Mouse (Mus musculus) adrenal gland, postnatal 14 days (tissue): ENCODE data around the gene Tex101. TPM values are rescaled to one million over a fixed set of nuclear protein-coding genes. Genes with fewer than 3 reads are reported as not detected.
A peak's percentile ranks its signal among the peaks of the same experiment; 100 is the strongest.
"Not testable (repeated sequence)": the region's sequence is repeated elsewhere in the genome, so short reads cannot be mapped to it uniquely, and the experiment has no call there.

Source experiments
- DNase-seq: peaks from one replicate; pipeline ENCODE4 v3.0.0; 2021; ENCODE audit warnings: mixed read lengths
- long read RNA-seq, 2 experiments: library from polyadenylated mRNA; stranded (forward); transcript quantifications; one replicate each; pipeline ENCODE4 v2.0.0; 2021
- total RNA-seq: library from RNA; stranded (reverse); gene quantifications from 2 replicates; pipeline ENCODE4 v1.2.3, GENCODE M21; 2021

Tex101 gene
- not detected in 2 replicates for total RNA-seq
- long read RNA-seq, experiment 1: 0 reads
- long read RNA-seq, experiment 2: 0 reads

- DNase-seq: no peak
These were observed at the start of gene Tex101 for GRCm38 (mm10) chr7:24676575-24676974. Gene Tex101 (minus strand): TSS chr7:24676675.

DNA sequence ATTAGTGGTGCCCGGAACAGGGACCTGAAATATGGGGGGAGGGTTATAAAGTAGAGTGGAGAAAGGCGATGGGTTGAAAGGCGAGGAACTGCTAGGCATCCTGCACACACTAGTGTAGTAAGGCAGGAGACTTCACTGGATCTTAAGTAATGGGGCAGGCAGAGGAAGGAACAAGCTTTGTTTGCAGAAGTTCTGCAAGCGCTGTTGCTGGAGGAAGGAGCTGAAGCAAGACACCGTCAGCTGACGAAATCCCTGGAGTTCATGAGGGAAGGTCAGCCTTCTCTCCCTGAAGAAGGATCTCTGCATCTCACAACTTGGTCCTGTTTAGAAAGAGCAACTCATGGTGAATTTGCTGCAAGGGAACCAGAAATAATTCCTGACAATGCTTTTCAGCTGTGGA is 38.6 kb upstream of the Tex101 start:
- DNase-seq: no peak

DNA sequence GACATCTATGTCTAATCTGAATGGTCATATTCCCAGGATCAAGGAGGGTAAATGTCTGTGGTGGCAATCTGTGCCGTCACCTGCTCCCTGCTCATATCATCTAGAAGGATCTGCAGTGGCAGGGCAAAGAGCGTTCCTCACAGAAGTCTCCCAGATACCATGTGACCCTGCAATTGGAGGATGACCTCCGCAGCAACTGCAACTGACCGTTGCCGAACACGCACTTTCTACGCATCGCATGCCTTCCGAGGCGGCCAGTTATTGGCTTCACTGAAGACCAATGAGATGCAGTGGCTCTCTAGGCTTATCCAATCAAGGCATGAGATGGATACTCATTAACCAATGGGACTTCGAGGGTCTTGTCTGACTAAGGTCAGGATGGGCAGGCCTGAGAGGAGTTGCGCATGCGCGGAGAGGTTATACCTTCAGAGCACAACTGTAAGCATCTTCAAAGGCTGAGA is 32.4 kb upstream of the Tex101 start, which contains the start of gene BC049730:
Gene BC049730, plus strand, starts transcription at position 411 of the 461 bp plus-strand sequence.
- DNase-seq: no peak

GRCm38 (mm10) chr7:24702841-24703240 is 26.4 kb upstream of the Tex101 start:
- not testable (repeated sequence) for DNase-seq

DNA sequence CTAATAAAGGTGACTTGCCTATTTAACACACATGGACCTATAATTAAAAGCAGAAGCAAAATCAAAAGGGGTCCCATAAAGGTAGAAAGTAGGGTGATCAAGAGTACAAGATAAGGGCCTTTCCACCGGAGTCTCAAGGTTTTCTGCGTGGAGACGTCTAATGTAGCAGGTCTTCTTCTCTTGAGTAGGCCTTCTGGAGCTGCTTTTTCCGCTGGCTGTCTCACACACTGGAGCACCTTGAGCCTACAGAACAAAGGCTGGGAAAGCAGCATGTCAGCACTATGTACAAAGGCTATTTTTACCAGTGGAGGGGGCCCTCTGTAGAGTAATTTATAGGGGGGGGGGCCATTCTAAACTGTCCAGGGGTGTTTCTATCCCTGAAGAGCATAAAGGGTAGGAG is 21.4 kb upstream of the Tex101 start:
- DNase-seq: not testable (repeated sequence)

GRCm38 (mm10) chr7:24692693-24693092 is 16.2 kb upstream of the Tex101 start:
- DNase-seq: not testable (repeated sequence)

DNA sequence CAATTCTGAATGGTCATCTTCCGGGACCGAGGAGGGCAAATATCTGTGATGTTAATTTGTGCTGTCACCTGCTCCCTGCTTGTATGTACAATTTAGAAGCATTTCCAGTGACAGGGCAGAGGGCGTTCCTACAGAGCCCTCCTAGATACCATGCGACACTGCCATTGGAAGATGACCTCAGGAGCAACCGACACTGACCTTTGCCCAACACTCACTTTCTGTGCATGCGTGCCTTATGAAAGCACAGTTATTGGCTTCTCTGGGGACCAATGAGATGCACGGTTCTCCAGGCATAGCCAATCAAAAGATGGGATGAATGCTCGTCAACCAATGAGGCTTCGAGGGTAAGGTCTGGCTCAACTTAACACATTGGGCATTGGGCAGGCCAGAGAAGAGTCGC is 11.0 kb upstream of the Tex101 start:
- DNase-seq: not testable (repeated sequence)

DNA sequence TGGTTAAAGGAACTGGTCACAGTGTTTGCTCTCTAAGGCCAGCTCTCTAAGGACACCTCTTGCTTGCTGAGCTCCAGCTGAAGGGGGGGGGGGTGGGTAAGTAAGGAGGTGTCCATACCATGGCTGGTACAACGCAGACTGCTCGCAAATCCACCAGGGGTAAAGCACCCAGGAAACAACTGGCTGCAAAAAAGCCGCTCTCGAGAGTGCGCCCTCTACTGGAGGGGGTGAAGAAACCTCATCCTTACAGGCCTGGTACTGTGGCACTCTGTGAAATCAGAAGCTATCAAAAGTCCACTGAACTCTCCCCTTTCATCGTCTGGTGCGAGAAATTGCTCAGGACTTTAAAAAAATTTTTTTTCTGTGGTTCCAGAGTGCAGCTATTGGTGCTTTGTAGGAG is 7.6 kb upstream of the Tex101 start:
- DNase-seq: peak; percentile 26

DNA sequence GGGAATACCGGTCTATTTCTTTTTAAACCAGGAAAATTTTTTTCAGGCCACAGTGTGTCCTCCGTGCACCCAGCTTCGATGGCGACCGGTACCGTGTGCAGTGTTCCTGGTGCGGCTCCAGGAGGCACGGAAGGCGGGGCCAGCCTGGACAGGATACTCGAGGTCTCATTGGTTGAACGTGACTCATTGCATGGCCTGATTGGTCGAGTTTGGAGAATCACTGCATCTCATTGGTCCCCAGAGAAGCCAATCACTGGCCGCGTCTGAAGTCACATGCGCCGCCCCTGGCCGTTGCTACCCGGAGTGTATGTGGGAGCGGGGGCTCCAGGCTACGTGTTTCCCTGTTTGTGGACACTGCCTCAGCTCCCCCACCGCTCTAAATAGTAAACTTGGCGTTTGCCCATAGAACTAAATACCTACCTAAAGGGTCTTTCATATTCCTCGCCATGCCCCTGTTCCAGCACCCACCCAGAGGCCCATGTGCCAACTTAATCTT is 4.5 kb downstream of the Tex101 start:
- DNase-seq: no peak

DNA sequence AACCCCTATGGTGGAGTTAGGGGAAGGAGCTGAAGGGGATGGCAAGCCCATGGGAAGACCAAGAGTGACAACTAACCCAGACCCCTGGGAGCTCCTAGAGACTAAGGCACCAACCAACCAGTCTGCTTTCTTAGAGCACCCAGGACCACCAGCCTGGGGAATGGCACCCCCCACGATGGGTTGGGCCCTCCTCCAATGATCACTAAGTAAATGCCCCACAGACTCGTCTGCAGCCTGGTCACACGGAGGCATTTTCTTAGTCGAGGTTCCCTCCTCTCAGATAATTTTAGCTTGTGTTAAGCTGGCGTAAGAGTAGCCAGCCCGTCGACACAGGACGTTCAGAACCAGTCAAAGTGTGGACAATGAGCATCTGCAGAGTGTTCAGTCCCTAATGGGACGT is 11.5 kb downstream of the Tex101 start:
- no peak for DNase-seq

DNA sequence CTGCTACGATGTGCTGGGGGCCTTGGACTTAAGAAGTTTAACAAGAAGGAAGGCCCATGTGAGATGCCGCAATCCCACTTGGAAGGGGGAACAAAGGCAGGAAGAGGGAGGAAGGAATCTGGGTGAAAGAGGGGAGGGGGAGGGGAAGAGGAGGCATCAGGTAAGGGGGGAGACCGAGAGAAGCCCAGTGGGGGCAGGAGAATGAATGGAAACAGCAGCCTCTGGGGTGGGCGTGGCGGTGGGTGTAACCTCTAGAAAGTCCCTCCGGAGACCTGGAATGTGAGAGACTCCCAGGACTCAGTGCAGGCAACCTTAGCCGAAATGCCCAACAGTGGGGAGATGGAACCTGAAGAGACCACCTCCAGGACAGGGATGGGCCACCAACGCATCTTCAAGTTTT is 12.2 kb downstream of the Tex101 start:
- no peak for DNase-seq

DNA sequence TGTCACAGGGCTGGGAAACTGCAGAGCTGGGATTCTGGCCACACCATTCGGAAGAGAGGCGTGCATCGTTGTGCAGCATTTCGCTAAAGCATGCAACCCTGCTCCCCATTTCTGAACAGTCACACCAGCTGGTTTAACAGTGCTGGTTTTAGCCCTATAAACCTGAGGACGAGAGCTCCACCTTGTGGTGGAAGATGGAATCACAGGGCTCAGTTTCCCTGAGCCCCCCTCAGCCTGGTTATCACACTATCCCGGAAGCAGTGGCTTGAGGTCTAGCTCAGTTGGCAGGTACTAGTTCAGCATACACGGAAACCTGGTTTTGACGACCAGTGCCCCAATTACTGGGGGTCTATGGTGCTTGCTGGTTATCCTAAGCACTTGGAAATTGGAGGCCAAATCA is 13.9 kb downstream of the Tex101 start:
- peak; percentile 64 for DNase-seq

DNA sequence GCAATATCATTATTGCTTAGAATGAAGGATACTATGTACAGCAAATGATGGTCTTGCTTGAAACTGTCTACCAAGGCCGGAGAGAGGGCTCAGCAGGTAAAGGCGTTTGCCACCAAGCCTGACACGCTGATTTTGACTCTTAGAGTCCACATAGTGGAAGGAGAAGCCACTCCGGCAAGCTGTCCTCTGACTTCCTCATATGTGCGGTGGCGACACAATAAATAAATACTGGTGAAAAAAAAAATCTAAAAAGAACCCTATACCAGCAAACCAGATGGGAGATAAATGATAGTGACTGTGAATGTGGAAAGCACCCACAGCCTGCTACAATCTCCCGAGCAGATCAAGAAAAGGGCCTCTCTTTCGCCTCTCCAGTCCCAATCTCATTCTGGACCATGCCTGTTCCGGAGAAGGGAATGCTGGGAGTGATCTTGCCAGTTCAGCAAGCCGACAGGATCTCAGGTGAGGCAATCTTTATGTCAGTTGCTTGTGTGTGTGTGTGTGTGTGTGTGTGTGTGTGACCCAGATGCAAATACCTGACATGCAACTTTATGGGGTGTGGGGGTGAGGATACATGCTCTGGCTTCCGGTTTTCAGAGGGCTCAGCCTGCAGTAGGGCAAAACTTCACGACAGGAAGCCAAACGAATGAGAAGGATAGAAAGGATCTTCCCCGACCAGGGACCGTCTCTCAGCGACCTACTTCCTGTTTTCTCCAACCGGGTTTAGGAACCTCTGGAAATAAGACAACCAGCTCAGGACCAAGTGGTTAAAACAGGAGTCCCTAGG is 15.2 kb downstream of the Tex101 start:
- DNase-seq: no peak

DNA sequence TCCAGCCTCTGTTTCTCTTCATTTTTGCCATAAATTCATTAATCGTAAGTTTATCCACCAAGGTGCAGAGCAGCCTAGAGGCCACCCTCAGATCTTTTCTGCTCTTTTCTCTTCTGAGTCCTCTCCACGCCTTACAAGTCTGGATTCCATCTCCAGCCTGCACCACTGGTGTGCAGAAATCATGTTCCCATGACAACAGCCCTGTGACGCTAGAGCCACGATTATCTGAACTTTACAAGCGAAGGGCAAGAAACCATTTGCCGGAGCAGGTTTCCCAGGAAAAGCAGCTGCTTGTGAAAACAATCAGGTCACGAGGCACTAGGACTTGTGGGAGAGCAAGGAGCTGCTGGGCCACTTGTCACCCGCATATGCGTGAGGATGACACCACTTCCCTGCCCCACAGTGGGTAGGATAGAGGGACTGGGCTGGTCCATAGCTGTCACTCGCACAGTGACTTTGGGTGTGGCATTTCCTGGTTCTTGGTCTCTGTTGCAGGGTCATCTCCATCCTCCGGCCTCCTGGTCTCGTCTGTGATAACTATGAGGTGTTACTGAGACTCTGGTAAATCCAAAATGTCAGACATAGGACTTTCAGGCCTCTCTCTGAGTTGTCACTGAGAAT is 16.6 kb downstream of the Tex101 start:
- peak; percentile 35 for DNase-seq

DNA sequence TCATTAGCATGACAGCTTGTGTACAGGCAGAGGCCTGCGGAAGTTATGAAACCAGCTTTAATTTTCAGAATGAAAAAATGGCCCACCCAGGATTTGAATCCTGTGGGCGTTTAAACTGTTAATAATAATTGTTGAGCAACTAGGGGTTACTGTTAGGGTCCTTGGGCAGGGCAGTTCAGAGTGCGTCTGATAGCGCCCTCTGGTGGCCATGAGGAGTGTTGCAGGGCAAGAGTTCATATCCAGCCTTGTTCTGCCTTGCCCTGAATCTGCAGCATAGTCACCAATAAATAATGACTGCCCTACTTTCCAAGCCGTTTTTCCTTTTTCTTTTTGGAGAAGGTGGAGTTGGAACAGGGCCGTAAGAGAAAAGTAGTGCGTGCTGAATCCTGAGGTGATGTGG is 22.8 kb downstream of the Tex101 start:
- DNase-seq: peak; percentile 81

DNA sequence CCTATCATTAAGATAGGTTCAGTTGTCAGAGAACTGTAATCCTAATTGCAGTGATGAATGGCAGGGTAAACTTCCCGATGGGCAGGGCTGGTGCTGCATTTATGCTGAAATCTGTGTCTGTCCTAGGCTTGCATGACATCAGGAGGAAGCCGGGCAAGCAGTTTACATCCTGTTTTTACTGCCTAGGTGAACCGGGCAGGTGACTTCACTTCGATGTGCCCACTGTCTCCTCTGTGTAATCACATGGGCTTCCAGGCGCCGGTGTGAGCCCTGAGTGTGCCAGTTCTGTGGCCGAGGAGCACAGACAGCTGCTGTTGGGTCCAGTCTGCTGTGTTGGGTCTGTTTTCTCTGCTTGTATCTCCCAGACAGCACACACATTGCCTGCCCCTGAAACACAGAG is 30.0 kb downstream of the Tex101 start:
- DNase-seq: no peak

DNA sequence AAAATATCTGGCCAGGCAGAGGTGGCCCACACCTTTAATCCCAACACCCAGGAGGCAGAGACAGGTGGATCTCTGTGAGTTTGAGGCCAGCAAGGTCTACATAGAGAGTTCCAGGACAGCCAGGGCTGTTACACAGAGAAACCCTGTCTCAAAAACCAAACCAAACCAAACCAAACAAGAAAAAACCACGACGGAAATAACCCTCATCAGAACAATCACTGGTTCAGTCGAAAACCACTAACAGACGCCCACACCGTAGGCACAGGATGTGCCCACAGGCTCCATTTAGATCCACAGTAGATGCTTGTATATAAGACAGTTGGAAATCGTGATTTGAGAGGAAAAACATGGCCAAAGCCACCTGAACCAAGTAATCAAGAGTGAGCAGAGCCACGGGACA is 31.5 kb downstream of the Tex101 start:
- no peak for DNase-seq

- DNase-seq: no peak
These were observed 32.0 kb downstream of the Tex101 start for GRCm38 (mm10) chr7:24644492-24644891.

DNA sequence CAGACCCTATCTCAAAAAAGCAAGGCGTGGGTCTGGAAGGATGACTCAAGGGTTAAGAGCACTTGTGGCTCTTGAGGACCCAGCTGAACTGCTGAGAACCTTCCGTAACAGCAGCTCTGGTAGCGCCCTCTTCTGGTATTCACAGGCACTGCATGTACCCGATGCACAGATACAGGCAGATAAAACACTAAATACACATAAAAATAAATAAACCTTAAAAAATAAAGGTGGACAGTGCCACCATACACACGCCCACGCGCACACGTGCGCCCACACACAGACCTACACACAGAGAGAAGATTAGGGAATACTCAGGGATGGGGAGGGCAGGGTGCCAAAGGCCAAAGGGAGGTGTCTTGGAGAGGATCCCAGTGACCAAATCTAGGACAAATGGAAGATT is 34.0 kb downstream of the Tex101 start:
- DNase-seq: peak; percentile 79

DNA sequence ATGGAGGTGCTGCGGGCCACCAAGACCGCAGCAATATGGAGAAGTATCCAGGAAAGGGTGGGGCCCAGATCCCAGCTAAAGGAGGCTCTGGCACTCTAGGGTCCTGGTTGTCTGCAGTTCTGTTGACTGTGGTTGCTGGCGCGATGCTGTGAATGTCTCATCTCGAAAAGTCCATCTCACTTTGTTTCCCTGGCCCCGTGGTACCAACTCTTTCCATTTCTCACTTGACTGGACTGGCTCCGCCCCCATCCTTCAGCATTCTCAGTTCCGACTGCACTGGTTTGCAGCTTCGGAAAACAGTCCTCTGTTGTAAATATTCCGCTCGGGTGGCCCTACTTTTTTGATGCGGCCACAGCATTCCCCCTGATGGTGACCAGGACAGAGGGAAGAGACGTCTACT is 36.0 kb downstream of the Tex101 start:
- no peak for DNase-seq

GRCm38 (mm10) chr7:24638026-24638856 is 38.2 kb downstream of the Tex101 start:
- DNase-seq: peak; percentile 35

GRCm38 (mm10) chr7:24637046-24637445 is 39.4 kb downstream of the Tex101 start:
- DNase-seq: no peak

GRCm38 (mm10) chr7:24636264-24636663 is 40.2 kb downstream of the Tex101 start, which contains the start of gene Lypd3:
Gene Lypd3 (plus strand): TSS chr7:24636550.
- DNase-seq: no peak
